Mouse (Mus musculus): Measurements from ENCODE around the gene Slc50a1.

GRCm38 (mm10) chr3:89233562-89234110 lies 36.7 kb downstream of the Slc50a1 start:
- TF ChIP-seq CTCF (IDR thresholded peaks at IDR 0.05; ENCODE audit: low read depth) (no peak), EP300 (IDR thresholded peaks at IDR 0.05; ENCODE audit: low read depth) (no peak)

Data from heart, postnatal 0 days (tissue).